Mouse (Mus musculus): ENCODE data around the gene Bmp4. TPM values are rescaled to one million over a fixed set of nuclear protein-coding genes. Genes with fewer than 3 reads are reported as not detected.

Gene Bmp4
- total RNA-seq, 2 experiments from 2014 or later = 8.4 to 11.4 TPM

GRCm38 (mm10) chr14:46386478-46387356 lies 3.8 kb downstream of the Bmp4 start:
- DNase-seq (ENCODE audit: low spot score in 2 of 2) = no peak

- DNase-seq (ENCODE audit: low spot score in 2 of 2) = no peak
Observed at GRCm38 (mm10) chr14:46385701-46386477, 4.6 kb downstream of the Bmp4 start.

GRCm38 (mm10) chr14:46384946-46385691 lies 5.3 kb downstream of the Bmp4 start:
- no peak for DNase-seq (ENCODE audit: low spot score in 2 of 2)

GRCm38 (mm10) chr14:46381457-46381856 lies 9.0 kb downstream of the Bmp4 start:
- DNase-seq (ENCODE audit: low spot score in 2 of 2) = no peak

- DNase-seq (ENCODE audit: low spot score in 2 of 2) = no peak
Observed at GRCm38 (mm10) chr14:46380286-46380721, 10.2 kb downstream of the Bmp4 start.

GRCm38 (mm10) chr14:46379285-46379684 lies 11.2 kb downstream of the Bmp4 start, which contains the start of gene Gm15217:
Gm15217 (plus strand) TSS chr14:46379414.
- no peak for DNase-seq (ENCODE audit: low spot score in 2 of 2)

- no peak for DNase-seq (ENCODE audit: low spot score in 2 of 2)
Observed at GRCm38 (mm10) chr14:46375796-46376195, 14.7 kb downstream of the Bmp4 start.

- DNase-seq (ENCODE audit: low spot score in 2 of 2) = no peak
Observed at GRCm38 (mm10) chr14:46372452-46372851, 18.0 kb downstream of the Bmp4 start.

- DNase-seq (ENCODE audit: low spot score in 2 of 2) = no peak
Observed at GRCm38 (mm10) chr14:46363209-46363608, 27.3 kb downstream of the Bmp4 start.

- DNase-seq (ENCODE audit: low spot score in 2 of 2) = no peak
Observed at GRCm38 (mm10) chr14:46357696-46358095, 32.8 kb downstream of the Bmp4 start.

- DNase-seq (ENCODE audit: low spot score in 2 of 2) = no peak
Observed at GRCm38 (mm10) chr14:46357286-46357685, 33.2 kb downstream of the Bmp4 start.

GRCm38 (mm10) chr14:46344750-46345149 lies 45.7 kb downstream of the Bmp4 start:
- DNase-seq (ENCODE audit: low spot score in 2 of 2) = no peak

- no peak for DNase-seq (ENCODE audit: low spot score in 2 of 2)
Observed at GRCm38 (mm10) chr14:46338801-46339200, 51.7 kb downstream of the Bmp4 start.

Other genes with a start within 250 kb of the Bmp4 start
- 1 to 10 TPM in 1 of 2 experiments, not detected in 1; 1.2 TPM for gene Gm15217, start 11.3 kb downstream of the Bmp4 start, total RNA-seq (2021)